Mouse (Mus musculus) kidney, postnatal 25 days (tissue): Measurements from ENCODE around the gene Gm20422.

Source experiments
- DNase-seq, 2 experiments: peaks; one replicate each; pipeline ENCODE4 v3.0.0; 2021; ENCODE audit warnings: mixed read lengths in 2 of 2

The Gm20422 gene

DNA sequence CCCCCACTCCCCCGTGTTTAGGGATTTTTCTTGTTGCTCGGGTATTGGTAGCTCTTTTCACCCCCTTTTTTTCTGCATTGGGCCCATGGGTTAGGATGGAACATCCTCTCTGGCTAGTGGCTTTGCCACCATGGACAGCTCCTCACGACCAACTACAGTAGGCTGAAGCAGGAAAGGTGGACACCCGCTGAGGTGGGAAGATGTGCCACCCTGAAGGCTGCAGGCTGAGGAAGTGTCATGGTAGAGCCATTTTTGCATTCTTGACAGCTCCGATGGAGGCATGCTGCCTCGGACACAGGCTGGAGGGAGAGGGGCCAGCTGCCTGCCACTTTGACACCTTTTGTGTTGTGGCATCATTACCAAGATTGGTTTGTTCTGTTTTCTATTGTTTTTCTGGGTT, 72.9 kb downstream of the Gm20422 start:
- DNase-seq = no peak
